Mouse (Mus musculus) heart, adult 2 months (tissue): ENCODE results near the gene Bach2.

ENCODE experiments used
- CTCF ChIP-seq: fragments of 200-600 bp; IDR thresholded peaks from 2 replicates; pipeline ENCODE4 v1.8.1; 2022; ENCODE audit warnings: antibody characterized with exemption, mild to moderate bottlenecking, moderate library complexity
- POLR2A ChIP-seq: fragments of 200-500 bp; IDR thresholded peaks from 2 replicates; pipeline ENCODE4 v1.6.1; 2011; ENCODE audit warnings: mild to moderate bottlenecking, low read depth, low read length, control low read depth; ENCODE audit not compliant: insufficient read depth

DNA sequence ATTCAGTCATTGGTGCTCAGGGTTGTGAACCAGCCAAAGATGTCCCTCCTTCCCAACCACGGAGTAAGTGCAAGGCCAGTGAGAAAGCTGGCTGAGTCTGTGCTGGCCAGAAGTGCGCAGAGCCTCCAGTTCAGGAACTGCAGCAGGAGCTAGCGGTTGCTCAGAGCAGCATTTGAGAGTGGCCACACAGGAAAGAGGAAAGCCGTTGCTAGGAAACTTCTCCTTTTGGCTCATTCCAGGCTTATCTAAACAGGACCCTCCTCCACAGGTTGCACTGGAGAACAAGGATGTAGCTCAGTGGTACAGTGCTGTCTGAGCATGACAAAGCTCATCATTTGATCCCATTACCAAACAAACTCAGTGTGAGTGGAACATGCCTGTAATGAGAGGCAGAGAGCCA is 114.2 kb downstream of the Bach2 start:
- no peak for TF ChIP-seq POLR2A
- TF ChIP-seq CTCF: no peak
